Mouse (Mus musculus) lung, postnatal 0 days (tissue): Measurements from ENCODE around the gene Herpud1. TPM values are rescaled to one million over a fixed set of nuclear protein-coding genes. Genes with fewer than 3 reads are reported as not detected.

Experiments used
- ATAC-seq: fragments of 200-750 bp; cut with Nextera tagmentation; 2 replicates; pipeline ENCODE4 v1.8.0; 2017; ENCODE audit warnings: moderate library complexity
- DNase-seq: peaks from one replicate; pipeline ENCODE4 v3.0.0-alpha.2; 2016; ENCODE audit warnings: low spot score
- H3K27ac ChIP-seq: fragments of 300-500 bp; sonication (generic); 2 replicates; pipeline ENCODE4 v1.5.1; 2014; ENCODE audit warnings: antibody characterized with exemption, mild to moderate bottlenecking, low read length, mixed read lengths
- H3K27me3 ChIP-seq: fragments of 300-500 bp; sonication (generic); replicated peaks from 2 replicates; pipeline ENCODE4 v1.6.1; 2014; ENCODE audit warnings: low read length, mixed read lengths; ENCODE audit not compliant: insufficient read depth
- H3K36me3 ChIP-seq: fragments of 300-500 bp; sonication (generic); 2 replicates; pipeline ENCODE4 v1.6.1; 2014; ENCODE audit warnings: low read length, mixed read lengths; ENCODE audit not compliant: insufficient read depth
- H3K4me1 ChIP-seq: fragments of 300-500 bp; sonication (generic); 2 replicates; pipeline ENCODE4 v1.6.1; 2014; ENCODE audit warnings: antibody characterized with exemption, low read depth, low read length, mixed read lengths; ENCODE audit not compliant: insufficient read depth
- H3K4me2 ChIP-seq: fragments of 300-500 bp; sonication (generic); replicated peaks from 2 replicates; pipeline ENCODE4 v1.6.1; 2014; ENCODE audit warnings: low read depth, mild to moderate bottlenecking, low read length, moderate library complexity, mixed read lengths
- H3K4me3 ChIP-seq: fragments of 300-500 bp; sonication (generic); 2 replicates; pipeline ENCODE4 v1.5.1; 2014; ENCODE audit warnings: low read depth, low read length
- H3K9ac ChIP-seq: fragments of 300-500 bp; sonication (generic); replicated peaks from 2 replicates; pipeline ENCODE4 v1.6.1; 2014; ENCODE audit warnings: low read depth, mild to moderate bottlenecking
- H3K9me3 ChIP-seq: fragments of 300-500 bp; sonication (generic); 2 replicates; pipeline ENCODE4 v1.6.1; 2016; ENCODE audit warnings: low read length, mixed read lengths
- CTCF ChIP-seq: IDR thresholded peaks from 2 replicates; pipeline ENCODE4 v1.5.1; 2016; ENCODE audit warnings: antibody characterized with exemption, mild to moderate bottlenecking
- EP300 ChIP-seq: IDR thresholded peaks from 2 replicates; pipeline ENCODE4 v1.6.1; 2016; ENCODE audit warnings: antibody characterized with exemption, mild to moderate bottlenecking, control low read depth
- whole genome bisulfite sequencing: fragments of 180-500 bp; shearing (Covaris S2); extraction: QIAGEN DNeasy Blood & Tissue Kit; methylation state at CpG from one replicate; pipeline ENCODE4 v1.1.7; 2014; 5-methylcytosine and 5-hydroxymethylcytosine counted together
- polyA plus RNA-seq: library from polyadenylated mRNA; unstranded; fragments of >200 nt; fragmentation: Nextera tagmentation; extraction: Ambion mirVana; gene quantifications from 2 replicates; pipeline ENCODE4 v1.2.1, GENCODE M21; 2015

Gene Herpud1
- polyA plus RNA-seq, 1 experiment from 2014 or later = 217 TPM

GRCm38 (mm10) chr8:94377714-94378205, 8.5 kb upstream of the Herpud1 start:
- Histone ChIP-seq H3K27ac (peak overlapping the region; percentile 88), H3K4me1 (peaks cover 7% of the 10 kb centered on the region; the same call in 1 of the 2 replicates), H3K9ac (peak overlapping the region; percentile 20), H3K9me3 (no peaks in the 10 kb centered on the region), H3K36me3 (no peaks in the 10 kb centered on the region), H3K4me2 (peak overlapping the region; percentile 31), H3K4me3 (0 out of 2 replicates have a peak overlapping the region, but pooled peaks have one; percentile 8), H3K27me3 (no peaks in the 10 kb centered on the region)
- peak; percentile 94 for ATAC-seq
- WGBS = 23% methylated on average over 11 of the region's 11 CpGs
- no peak for TF ChIP-seq CTCF
- peak; percentile 90 for TF ChIP-seq EP300
- DNase-seq = peak; percentile 94

GRCm38 (mm10) chr8:94378763-94379415, 7.3 kb upstream of the Herpud1 start:
- TF ChIP-seq CTCF (peak; percentile 65), EP300 (0 out of 2 replicates have a peak, but pooled peaks have one; percentile 2)
- no peaks in the 10 kb centered on the region for H3K9me3 ChIP-seq
- H3K27me3 ChIP-seq = no peaks in the 10 kb centered on the region
- H3K4me3 ChIP-seq = no peak overlapping the region
- no peaks in the 10 kb centered on the region for H3K36me3 ChIP-seq
- H3K9ac ChIP-seq = no peak overlapping the region
- peak; percentile 50 for DNase-seq
- peaks cover 7% of the 10 kb centered on the region; the same call in 1 of the 2 replicates for H3K4me1 ChIP-seq
- peak overlapping the region; percentile 88 for H3K27ac ChIP-seq
- H3K4me2 ChIP-seq = peak overlapping the region; percentile 31; the same call in 1 of the 2 replicates
- peak; percentile 36 for ATAC-seq
- 68% methylated on average over 15 of the region's 15 CpGs for WGBS

- TF ChIP-seq CTCF = no peak
- TF ChIP-seq EP300 = no peak
- no peak for DNase-seq
- Histone ChIP-seq H3K36me3 (no peaks in the 10 kb centered on the region), H3K27me3 (no peaks in the 10 kb centered on the region), H3K9ac (no peak overlapping the region), H3K9me3 (no peaks in the 10 kb centered on the region), H3K4me2 (peak overlapping the region; percentile 25; the same call in 1 of the 2 replicates), H3K27ac (0 out of 2 replicates have a peak overlapping the region, but pooled peaks have one; percentile 47), H3K4me3 (no peak overlapping the region), H3K4me1 (peaks cover 7% of the 10 kb centered on the region; the same call in 1 of the 2 replicates)
- WGBS = 78% methylated on average over 9 of the region's 9 CpGs
- no peak for ATAC-seq
These were observed 6.6 kb upstream of the Herpud1 start for GRCm38 (mm10) chr8:94379686-94380085.

GRCm38 (mm10) chr8:94384166-94384565, 2.1 kb upstream of the Herpud1 start:
- no peak for ATAC-seq
- no peak overlapping the region for H3K4me3 ChIP-seq
- H3K4me2 ChIP-seq = no peak overlapping the region
- DNase-seq = no peak
- no peaks in the 10 kb centered on the region for H3K9me3 ChIP-seq
- H3K27ac ChIP-seq = no peak overlapping the region
- no peak overlapping the region for H3K9ac ChIP-seq
- H3K36me3 ChIP-seq = peaks cover under 1% of the 10 kb centered on the region; the same call in 1 of the 2 replicates
- 81% methylated on average over 7 of the region's 7 CpGs for WGBS
- TF ChIP-seq EP300 (no peak), CTCF (no peak)
- H3K27me3 ChIP-seq = no peaks in the 10 kb centered on the region
- no peaks in the 10 kb centered on the region for H3K4me1 ChIP-seq

- Histone ChIP-seq H3K4me1 (no peaks in the 10 kb centered on the region), H3K4me2 (peak overlapping the region; percentile 69), H3K4me3 (peak overlapping the region; percentile 84), H3K9me3 (no peaks in the 10 kb centered on the region), H3K27ac (peak overlapping the region; percentile 99), H3K36me3 (peaks cover 15% of the 10 kb centered on the region), H3K9ac (peak overlapping the region; percentile 98), H3K27me3 (no peaks in the 10 kb centered on the region)
- TF ChIP-seq CTCF (no peak; the same call in 1 of the 2 replicates), EP300 (no peak)
- WGBS = 27% methylated on average over 18 of the region's 20 CpGs
- ATAC-seq (peak; percentile 8), DNase-seq (no peak)
These were observed 578 bp upstream of the Herpud1 start for GRCm38 (mm10) chr8:94385506-94386213.
